Mouse (Mus musculus): ENCODE measurements around the gene Erich6.
A peak's percentile ranks its signal among the peaks of the same experiment; 100 is the strongest.

Gene Erich6

DNA sequence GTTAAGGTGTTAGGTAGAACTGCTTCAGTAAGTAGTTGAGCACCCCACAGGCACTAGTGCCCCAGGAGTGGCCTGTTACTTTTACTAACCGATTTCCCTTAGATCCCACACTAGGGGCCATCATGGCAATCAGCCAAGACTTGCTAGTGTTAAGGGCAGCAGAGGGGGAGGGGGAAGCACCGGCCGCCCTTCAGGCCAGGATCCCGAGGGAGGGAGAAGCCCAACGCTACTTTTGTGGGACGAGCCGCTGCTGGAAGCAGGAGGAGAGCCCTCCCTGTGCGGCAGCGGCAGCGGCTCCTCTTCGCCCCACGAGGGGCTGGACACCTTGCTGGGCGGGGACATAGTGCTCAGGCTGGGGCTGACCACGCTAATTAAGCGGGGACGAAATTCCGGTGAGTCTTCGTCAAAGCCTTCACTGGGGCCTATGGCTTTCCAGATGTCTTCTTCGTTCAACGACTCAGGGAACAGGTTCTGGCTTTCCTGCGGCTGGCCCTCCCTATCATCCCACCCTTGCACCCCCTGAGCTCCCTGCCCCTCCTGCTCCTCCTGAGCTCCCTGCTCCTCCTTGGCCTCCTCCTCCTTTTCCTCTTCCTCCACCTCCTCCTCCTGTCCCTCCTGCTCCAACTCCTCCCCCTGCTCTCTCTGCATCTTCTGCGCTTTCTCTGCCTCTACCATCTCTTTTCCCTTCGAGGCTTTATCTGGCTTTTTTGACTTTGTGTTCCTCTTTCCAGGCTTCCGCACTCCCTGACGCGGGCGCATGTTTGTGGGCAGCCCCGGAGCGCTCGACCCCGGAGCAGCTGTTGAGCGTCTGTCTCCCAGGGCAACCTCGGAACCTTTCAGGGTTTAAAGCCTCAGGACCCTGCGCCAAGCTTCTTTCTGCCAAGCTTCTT is at the start of gene Erich6:
TSS of gene Erich6 (minus strand) at position 802 of the 890 bp plus-strand sequence.
- peak; percentile 29 to 36 for DNase-seq

- DNase-seq = peak in 1 of 2 experiments; percentile 75
Measured at GRCm38 (mm10) chr3:58686206-58686921, 49.4 kb upstream of the Erich6 start.

DNA sequence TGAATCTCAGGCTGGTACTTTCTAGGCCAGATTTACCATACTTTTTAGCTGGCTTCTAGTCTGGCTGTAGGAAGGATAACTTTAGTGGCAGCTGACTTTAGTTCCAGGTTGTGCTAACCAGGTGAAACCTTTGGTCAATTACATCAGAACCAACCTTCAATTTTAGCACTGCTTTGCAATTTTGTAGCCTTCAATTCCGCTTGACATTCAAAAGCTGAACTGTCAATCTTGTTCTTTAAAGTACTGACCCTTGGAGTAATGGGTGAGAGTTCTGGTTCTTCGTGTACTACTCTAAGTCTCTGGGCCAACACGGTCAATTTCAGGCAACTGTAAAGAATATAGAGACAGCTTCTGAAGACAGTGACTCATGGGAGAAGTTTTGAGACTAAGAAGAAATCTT is 48.4 kb upstream of the Erich6 start:
- DNase-seq = no peak

DNA sequence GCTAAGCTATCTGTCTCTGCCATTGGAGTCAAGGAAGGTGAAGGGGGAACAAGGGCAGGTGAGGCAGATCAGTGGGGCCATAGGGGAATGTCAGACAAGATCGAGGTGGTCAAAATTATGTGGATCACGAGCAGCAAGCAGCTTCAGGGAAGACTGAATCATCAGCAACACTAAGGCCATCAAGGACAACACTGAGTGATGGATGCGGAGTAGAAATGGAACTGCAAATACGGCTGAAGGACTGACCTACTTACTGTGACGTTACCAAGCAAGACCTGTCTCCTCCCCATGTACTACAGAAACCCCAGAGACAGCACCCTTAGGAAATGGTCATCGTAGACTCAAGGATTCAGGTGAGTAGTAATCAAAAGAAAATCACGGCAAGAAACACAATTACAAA is 46.3 kb upstream of the Erich6 start:
- no peak for DNase-seq

DNA sequence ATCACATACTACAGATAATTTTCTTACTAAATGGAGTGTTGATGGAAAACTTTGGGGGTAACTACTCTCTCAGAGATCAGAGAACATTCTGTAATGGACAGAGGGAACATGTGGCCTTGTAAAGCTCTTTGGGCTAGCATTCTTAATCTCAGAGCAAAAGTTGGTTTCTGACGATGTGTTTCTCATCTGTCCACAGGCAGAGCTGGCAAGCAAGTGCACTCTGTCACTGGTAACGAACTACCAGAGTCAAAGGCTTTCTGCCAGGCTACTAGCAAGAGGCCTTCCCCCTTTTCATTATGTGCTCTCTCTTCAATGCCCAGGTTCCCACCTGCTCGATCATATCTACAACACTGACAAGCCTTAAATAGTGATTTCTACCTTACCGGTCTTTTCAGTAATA is 45.3 kb upstream of the Erich6 start:
- no peak for DNase-seq

GRCm38 (mm10) chr3:58681831-58682230 is 44.8 kb upstream of the Erich6 start:
- peak in 1 of 2 experiments; percentile 75 for DNase-seq

DNA sequence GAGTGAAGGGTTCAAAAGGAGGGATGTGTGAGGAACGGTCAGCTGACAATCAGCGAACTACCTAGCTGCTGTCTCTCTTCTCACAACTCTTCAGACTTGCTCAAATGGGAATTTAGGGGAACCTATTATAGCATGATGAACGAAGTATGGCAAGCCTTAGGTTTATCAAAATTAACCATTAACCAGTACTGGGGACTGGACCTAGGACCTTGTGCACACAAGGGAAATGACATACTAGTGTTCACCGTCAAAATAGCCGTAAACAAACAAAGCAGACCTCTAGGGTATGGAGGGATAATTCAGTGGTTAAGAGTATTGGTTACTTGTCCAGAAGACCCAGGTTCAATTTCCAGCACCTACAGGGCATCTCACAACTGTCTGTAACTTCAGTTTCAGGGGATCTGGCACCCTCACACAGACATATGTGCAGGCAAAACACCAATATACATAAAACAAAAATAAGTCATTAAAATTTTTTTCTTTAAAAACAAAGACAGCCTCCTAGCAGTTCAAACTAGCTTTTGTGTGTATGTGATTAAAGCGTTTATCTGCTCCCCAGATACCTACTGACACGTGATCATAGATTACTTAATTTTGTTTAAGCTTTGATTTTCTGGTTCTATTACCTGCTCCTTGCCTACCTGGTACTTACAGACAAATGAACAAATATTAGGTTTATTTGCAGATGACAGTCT is 44.1 kb upstream of the Erich6 start:
- peak in 1 of 2 experiments; percentile 63 for DNase-seq

- DNase-seq = no peak
Measured at GRCm38 (mm10) chr3:58679996-58680395, 43.0 kb upstream of the Erich6 start.

DNA sequence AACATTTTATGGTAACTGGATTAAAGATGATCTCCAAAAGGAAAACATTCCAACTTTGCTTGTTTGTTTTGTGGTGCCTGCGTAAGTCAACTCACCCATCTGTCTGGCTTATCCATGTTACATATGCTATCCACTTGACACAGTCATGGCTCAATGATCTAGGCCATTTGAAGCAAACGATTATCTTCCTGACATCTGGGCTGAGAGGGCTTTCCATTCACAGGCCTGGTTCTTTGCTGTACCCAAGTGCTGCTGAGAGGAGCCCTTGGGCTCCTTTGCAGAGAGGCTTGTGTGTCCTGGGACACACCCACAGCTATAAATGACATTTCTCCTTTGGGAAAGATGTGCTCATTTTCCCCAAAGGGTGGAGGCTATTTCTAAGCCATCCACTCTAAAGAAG is 41.9 kb upstream of the Erich6 start:
- no peak for DNase-seq

DNA sequence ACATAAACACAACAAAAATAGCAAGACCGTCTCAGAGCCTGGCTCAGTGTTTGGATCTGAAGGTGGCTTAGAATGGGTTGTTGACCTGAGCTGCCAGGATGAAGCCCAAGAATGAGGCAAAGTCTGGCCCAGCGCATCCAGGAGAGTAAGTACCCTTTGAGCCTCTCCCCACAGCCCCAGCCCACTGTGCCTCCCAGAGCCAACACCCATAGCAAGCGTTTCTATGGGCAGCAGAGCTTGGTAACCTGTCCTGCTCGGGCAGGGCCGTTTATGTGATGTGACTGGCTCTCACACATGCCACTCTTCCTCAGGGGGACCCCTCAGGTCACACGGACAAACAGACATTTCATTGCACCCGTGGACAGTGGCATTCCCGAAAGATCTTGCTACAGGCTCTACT is 41.4 kb upstream of the Erich6 start:
- peak; percentile 79 to 83 for DNase-seq

DNA sequence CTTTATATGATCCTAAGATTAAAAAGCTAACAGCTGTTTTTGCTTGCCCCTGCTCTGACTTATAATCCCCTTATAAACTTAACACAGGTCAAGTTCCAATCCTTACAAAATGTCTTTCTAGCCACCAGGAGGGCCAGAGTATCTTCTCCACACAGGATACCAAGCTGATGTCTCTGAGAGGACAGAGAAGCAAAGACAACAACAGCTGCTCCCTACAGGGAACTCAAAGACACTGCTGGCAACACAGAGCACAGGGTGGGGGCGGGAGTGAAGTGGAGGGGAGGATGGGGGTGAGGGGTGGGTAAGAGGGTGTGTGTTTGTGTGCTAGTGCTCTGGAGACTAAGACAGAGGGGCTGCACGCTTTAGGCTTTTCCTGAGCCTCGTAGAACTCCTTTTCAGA is 40.6 kb upstream of the Erich6 start:
- no peak for DNase-seq

DNA sequence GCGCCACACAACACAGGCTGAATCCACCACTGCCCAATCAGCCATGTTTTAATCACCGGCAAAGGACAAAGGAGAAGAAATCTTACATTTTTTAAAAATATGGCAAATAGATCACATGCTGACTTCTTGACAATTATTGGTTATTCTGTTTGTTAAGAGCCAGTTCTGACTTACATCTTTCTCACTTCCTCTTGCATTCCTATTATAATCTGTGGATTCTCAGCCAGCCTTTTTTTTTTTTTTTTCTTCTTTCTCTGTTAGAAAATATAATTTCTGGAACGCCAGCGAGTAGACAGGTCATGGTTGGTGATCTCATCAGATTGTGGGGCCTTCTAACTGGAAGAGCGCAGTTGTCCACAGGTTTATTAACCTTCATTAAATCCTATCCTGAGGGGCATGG is 36.3 kb upstream of the Erich6 start:
- no peak for DNase-seq

DNA sequence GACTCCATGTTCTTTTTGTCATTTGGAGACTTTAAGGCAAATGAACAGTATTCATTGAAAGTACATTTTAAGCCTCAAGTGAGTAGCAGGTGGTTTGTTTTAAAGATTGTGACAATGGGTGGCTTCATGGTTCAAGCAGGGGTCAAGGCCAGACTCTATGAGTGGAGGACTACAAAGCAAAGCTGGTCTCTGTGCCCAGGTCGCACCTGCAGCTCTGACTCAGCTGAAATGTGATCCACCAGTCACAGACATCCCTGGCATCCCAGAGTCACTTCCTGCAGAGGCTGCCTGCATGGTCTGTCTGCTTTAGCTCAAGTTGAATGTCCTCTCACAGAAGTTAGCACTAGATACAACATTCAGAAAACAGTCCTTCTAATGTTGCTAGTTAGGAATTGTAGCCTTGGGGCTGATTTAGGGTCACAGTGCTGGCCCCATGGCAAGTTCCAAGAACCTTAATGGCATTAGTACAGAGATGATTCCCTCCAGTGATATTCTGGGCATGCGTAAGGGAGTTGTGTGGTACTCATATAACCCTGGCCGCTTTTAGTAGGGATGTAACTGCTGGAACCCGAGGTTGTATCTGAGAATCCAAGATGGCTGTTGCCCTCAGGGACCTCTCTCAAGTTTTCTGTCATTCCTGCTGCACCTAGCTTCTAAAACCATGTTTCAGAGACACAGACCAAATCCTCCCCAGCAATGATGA is 35.6 kb upstream of the Erich6 start:
- DNase-seq = no peak

- no peak for DNase-seq
Measured at GRCm38 (mm10) chr3:58671616-58672250, 34.7 kb upstream of the Erich6 start.

GRCm38 (mm10) chr3:58663970-58664369 is 27.0 kb upstream of the Erich6 start:
- no peak for DNase-seq

DNA sequence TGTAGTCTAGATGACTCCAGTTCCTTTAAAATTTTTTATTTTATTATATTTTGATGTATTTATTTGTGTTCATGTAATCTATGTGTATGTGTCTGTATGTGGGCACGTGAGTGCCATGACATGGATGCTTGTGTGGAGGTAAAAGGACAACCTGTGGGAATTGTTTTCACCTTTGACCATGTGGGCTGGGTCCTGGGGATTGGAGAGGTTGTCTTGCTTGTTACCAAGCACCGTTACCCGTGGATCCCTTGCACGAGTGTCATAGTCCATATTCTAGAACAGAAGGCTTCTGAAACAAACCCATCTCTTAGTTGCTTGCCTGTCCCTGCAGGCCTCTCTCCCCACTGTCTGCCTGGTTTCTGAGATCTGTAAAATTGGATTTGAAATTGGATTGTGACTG is 23.6 kb upstream of the Erich6 start:
- DNase-seq = no peak

DNA sequence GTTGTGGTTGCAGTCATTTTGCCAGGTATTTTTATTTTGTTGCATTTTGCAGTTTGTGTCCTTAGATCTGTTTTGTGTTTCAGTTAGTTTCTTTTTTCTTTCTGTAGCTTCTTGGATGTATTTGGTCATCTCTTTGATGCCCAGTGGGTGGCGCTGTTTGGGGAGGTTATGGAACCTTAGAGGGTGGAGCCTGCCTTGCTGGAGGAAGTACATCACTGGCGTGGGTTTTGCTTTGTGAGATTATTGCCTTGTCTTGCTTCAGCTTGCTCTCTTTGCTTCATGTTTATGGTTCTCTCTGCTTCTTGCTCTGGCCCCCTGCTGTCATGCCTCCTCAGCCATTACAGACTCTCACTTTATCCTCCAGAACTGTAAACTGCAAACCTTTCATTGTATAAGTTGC is 20.3 kb upstream of the Erich6 start:
- peak in 1 of 2 experiments; percentile 70 for DNase-seq

DNA sequence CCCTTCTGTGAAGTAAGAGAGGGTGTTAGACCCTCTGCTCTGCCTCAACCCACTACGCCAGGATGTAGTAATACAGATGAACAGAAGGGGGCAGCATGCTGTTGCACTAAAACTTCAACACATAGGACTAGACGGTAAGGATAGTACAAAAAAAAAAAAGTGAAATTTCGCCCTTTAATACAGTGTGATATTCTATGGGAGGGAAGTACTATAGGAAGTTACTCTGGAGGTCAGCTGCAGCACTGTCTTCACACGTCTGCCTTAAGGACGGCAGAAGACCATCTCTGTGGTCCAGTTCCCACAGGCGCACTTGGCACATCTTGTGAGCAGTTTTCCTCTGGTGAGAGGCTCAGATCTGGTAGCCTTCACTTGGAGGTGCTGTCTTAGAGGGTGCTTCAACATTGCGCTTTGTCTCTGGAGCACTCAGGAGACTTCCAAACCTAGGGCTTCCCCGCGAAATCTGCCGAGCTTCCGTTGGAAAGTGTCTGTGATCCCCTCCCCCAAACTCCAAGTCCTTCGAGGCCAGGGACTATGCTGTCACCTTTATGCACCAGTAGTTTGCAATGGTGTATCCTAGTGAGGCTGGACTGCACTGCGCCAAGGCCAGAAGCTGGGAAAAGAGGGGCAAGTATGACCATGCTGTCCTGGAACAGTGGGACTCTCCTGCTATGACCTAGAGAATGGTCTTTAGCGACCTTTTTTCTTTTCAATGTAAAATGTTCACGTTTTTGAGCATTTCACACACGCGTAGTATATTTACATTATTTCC is 18.5 kb upstream of the Erich6 start:
- DNase-seq = peak; percentile 62 to 75

DNA sequence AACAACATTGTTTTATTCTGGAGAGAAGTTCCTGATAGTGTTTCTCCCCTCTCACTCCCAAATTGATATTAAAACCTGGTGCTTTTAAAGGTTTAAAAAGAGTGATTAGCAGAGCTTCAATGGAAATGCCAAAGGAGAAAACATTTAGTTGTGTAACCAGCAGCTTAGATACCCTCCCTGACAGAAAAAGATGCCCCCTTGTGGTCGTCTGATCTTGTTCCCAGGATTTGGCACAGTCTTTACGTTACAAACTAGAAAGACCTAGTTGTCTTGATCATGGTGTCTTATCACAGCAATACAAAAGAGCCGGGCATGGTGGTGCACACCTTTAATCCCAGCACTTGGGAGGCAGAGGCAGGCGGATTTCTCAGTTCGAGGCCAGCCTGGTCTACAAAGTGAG is 16.9 kb upstream of the Erich6 start:
- DNase-seq = peak in 1 of 2 experiments; percentile 51

GRCm38 (mm10) chr3:58650328-58650727 is 13.3 kb upstream of the Erich6 start:
- no peak for DNase-seq

- peak in 1 of 2 experiments; percentile 47 for DNase-seq
Measured at GRCm38 (mm10) chr3:58647179-58647578, 10.2 kb upstream of the Erich6 start.
